Mouse (Mus musculus): Measurements from ENCODE around the gene Dnajb14.
"Not testable (repeated sequence)": the region's sequence is repeated elsewhere in the genome, so short reads cannot be mapped to it uniquely, and the experiment has no call there.

DNA sequence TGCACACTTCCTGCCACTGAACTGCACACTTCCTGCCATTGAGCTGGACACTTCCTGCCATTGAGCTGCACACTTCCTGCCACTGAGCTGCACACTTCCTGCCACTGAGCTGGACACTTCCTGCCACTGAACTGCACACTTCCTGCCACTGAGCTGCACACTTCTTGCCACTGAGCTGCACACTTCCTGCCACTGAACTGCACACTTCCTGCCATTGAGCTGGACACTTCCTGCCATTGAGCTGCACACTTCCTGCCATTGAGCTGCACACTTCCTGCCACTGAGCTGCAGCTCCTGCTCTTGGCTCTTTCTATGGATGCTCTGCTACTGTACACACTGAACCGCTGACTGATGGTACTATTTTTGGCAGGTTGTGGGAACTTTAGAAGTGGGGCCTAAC, 14.5 kb upstream of the Dnajb14 start:
- not testable (repeated sequence) for TF ChIP-seq EP300, CTCF (IDR thresholded peaks at IDR 0.05)
